Mouse (Mus musculus) adrenal gland, adult 18-20 months (tissue): ENCODE data around the gene Ccnc. TPM values are rescaled to one million over a fixed set of nuclear protein-coding genes. Genes with fewer than 3 reads are reported as not detected.

Source experiments
- DNase-seq, 2 experiments: peaks; one replicate each; pipeline ENCODE4 v3.0.0; 2021 to 2022; ENCODE audit warnings: low spot score in 2 of 2
- long read RNA-seq, 2 experiments: library from polyadenylated mRNA; stranded (forward); transcript quantifications; one replicate each; pipeline ENCODE4 v2.0.0; 2021
- total RNA-seq, 2 experiments: library from RNA; stranded (reverse); gene quantifications; 1 replicate in 1 of 2; 2 replicates in 1 of 2; pipeline ENCODE4 v1.2.3; 2021

Ccnc gene
- 10 to 100 TPM; 21.2 to 23.7 TPM for total RNA-seq
- long read RNA-seq, experiment 1, transcript Ccnc-203 (12 exons, 1,406 nt) = minor isoform, 7 of 20 reads
- long read RNA-seq, experiment 1, transcript Ccnc-202 (12 exons, 3,365 nt) = major isoform, 10 of 20 reads
- long read RNA-seq, experiment 1, partial matches to known transcripts = 0 of 20 reads
- long read RNA-seq, experiment 1, other reads (novel, unspliced or antisense) = 2 of 20 reads
- long read RNA-seq, experiment 2, transcript Ccnc-202 (12 exons, 3,365 nt) = minor isoform, 6 of 26 reads
- long read RNA-seq, experiment 2, transcript Ccnc-203 (12 exons, 1,406 nt) = major isoform, 16 of 26 reads
- long read RNA-seq, experiment 2, partial matches to known transcripts = 2 of 26 reads
- long read RNA-seq, experiment 2, other reads (novel, unspliced or antisense) = 1 of 26 reads

- peak; percentile 91 to 92 for DNase-seq
Measured at GRCm38 (mm10) chr4:21727615-21728165, at the start of gene Ccnc. Ccnc (plus strand) TSS chr4:21727701.

DNA sequence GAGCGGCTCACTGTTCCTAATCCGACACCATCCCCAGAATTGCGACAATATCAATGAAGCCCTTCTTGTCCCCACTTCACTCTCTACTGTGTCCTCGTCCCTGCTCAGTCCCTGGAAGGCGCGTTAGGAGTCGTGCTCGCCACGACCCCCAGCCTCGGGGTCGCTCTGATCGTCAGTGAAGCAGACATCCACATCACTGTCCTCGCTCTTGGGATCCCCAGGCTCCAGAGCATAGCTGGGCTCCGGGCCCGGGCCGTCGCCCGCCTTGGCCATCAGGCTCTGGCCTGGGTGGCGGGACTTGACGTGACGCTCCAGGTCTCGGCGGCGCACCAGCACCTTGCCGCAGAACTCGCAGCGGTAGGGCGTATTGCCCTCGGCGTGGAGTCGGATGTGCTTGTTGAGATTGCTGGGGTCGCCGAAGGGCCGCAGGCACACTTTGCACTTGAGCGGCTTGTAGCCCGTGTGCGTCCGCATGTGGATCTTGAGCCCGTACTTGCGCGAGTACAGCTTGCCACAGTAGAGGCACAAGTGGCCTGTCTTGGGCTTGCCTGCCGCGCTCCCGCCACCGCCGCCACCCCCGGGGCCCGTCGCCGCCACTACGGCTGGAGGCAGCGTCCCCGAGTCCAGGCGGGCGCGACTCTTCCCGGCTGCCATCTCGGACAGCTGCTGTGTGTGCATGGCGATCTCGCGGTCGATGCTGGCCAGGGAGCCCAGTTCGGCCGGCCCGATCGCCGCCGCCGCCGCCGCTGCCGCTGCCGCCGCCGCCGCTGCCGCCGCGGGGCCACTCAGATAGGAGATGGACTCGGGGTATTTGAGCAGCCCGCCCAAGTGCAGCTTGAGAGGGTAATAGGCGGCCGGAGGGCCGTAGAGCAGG, 49.2 kb upstream of the Ccnc start:
- no peak for DNase-seq

GRCm38 (mm10) chr4:21678975-21679623, 48.4 kb upstream of the Ccnc start:
- DNase-seq = peak; percentile 25 to 27

- no peak for DNase-seq
Measured at GRCm38 (mm10) chr4:21679624-21680480, 47.6 kb upstream of the Ccnc start.

DNA sequence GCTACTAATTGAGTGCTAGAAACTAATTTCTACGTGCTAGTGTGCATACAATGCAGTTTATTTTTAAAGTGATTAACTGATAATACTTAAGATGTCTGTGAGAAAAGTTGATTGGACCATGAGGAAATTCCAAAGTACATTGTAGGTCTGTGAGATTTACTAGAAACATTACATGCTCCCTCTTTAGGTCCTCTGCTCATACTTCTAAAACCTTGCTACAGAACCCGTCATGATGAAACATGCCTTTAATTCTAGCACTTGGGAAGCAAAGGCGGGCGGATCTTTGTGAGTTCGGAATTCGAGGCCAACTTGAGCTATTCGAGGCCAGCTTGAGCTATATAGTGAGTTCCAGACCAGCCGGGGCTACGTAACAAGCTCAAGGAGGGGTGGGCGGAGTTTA, 46.5 kb upstream of the Ccnc start:
- DNase-seq = no peak

- DNase-seq = no peak
Measured at GRCm38 (mm10) chr4:21682421-21683150, 44.9 kb upstream of the Ccnc start.

- DNase-seq = no peak
Measured at GRCm38 (mm10) chr4:21684341-21684970, 43.0 kb upstream of the Ccnc start.

GRCm38 (mm10) chr4:21685595-21686091, 41.9 kb upstream of the Ccnc start, which contains the start of gene Prdm13:
Prdm13 (minus strand) TSS chr4:21685963.
- no peak for DNase-seq

DNA sequence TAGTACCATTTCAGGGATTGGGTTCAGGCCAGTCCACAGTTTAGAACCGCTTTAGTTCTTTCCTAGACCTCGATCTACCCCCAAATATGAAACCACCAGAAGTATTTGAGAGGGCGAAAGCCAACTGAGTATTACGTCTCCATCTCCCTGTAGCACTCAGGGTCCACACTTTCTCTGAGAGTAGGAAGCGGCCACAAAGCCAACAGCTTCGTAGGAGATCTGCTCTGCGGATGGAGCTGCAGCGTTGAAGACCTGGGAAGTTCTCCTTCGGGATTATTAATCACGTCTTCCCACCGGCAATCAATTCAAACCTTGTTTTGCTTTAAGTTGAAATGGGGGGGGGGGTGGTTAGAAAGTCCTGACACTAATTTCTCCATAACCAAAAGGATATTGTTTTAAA, 41.1 kb upstream of the Ccnc start:
- DNase-seq = no peak

DNA sequence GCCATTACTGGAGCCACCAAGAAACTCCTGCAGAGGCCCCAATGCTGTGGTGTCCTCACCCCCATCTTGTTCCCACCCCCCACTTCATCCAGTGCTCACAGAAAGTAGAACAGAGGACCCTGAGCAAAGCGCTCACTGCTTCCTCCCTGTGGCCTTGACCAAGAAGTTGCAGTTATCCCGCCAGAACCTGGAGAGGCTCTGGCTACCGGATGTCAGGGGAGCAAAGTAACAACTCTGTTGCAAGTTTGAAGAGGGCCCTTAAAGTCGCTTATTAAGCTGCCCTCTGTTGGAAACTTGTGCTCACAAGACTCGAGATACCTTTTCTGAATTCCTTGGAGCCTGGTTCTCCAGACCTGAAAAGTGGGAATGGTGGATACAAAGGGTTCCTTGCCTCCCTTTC, 40.6 kb upstream of the Ccnc start:
- DNase-seq = no peak

GRCm38 (mm10) chr4:21687783-21688702, 39.5 kb upstream of the Ccnc start:
- peak in 1 of 2 experiments; percentile 15 for DNase-seq

DNA sequence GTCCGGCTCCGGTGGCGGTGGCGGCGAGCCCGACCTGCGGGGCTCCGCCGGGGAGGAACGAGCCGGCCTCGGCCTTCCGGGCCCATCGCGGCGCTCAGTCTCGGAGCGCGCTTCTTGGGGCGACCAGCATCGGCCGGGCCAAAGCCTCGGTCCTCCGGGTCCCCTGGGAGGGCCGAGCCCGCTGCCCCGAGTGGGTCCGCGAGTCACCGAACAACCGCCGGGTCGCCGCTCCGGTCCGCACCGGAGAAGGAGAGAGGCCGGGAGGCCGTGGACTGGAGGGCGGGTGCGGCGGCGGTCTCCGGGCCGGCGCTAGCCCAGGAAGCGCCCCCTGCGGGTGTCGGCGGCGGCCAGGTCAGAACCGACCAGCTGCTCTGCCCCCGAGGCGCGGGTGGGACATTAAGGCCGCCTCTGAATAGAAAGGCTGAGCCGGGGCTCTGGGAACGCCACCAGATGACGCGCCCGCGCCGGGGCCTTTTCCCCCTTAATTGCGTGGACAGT, 38.7 kb upstream of the Ccnc start:
- DNase-seq = peak; percentile 20 to 32

DNA sequence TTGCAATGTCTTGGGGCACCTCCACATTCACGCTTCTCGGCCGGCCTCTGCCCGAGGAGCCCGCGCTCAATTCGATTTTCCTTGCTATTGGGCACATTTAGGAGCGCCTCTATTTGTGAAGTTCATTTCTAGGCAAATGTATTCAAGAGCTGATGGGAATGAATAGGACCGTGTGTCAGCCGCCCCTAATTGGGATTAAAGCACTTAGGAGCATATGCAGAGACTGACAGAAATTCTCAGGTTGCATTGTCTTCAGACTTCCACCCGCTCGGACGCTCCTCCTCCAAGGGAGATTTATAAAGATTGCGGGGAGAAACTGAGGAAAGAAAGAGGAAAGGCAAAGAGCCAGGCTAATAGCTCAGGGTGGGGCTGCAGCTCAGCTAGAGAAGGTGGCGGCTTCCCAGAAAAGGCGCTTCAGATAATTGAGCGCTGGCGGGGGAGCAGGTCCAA, 38.0 kb upstream of the Ccnc start:
- DNase-seq = no peak

DNA sequence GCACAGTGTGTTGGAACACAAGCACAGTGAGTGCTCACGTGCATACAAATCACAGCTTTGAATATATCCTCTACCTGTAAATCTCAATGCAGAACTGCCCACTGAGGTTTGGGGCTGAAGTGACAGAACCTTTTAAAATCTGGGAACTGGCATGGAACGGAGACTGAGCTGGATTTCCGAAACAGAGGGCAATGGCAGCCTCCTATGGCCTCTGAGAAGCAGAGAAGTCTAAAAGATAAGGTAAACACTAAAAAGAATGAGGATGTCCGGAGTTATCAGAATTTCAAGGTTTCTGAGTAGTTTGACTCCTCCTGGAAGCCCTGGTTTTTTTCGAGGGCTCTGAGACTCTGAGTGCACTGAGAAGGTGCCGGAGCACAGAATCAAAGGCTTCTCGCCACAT, 37.3 kb upstream of the Ccnc start:
- no peak for DNase-seq

GRCm38 (mm10) chr4:21695638-21696254, 31.8 kb upstream of the Ccnc start:
- peak; percentile 61 for DNase-seq

DNA sequence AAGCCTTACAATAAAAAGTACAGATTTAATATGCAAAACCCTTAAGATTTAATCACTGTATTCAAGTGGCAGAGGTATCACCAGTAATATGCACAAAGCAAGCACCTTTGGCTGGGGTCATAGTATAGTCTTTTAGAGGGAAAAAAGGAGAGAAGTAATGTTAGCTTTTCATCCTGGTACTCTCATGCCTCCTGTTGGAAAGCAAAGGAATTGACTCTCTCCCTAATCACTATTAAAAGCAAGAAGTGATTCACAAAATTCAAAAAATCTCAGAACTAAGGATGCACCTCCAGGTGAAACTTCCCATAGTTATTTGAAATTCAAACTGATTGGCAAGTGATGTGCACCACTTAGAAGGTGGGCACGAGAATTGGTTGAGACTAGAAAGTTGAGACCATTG, 22.5 kb upstream of the Ccnc start:
- no peak for DNase-seq

DNA sequence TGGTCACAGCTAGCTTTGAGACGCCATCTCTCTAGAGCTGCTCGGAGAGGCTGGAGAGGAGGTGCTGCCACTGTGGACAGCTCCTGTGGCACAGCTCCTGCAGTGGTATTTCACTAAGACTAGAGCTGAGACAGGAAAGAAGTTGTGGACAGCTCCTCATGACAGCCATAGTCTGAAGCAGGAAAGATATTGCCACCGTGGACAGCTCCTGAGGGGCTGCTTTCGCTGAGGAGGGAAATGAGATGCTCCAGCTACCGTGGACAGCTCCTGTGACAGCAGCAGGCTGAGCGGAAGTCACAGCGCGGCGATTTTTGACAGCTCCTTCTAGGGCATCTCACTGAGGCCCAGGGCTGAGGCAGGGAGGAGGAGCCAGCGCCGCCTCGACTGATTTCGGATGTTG, 15.4 kb upstream of the Ccnc start:
- peak; percentile 55 to 57 for DNase-seq
